Mouse (Mus musculus): Measurements from ENCODE around the gene Thy1. TPM values are rescaled to one million over a fixed set of nuclear protein-coding genes. Genes with fewer than 3 reads are reported as not detected.

Thy1 gene
- polyA plus RNA-seq (2016; fragmentation: Nextera tagmentation; extraction: Ambion mirVana): not detected in 2 replicates

- Histone ChIP-seq H3K9me3 (no peaks in the 10 kb centered on the region), H3K4me1 (peaks cover 20% of the 10 kb centered on the region), H3K36me3 (replicated peaks) (no peaks in the 10 kb centered on the region), H3K4me3 (peak within 1 kb of the TSS; percentile 49), H3K27me3 (ENCODE audit: poor library complexity, severe bottlenecking) (peaks cover 63% of the 10 kb centered on the region), H3K27ac (no peak within 1 kb of the TSS)
- WGBS: under 1% methylated on average over 30 of the region's 30 CpGs
- DNase-seq (ENCODE audit: extremely low spot score, low spot score): no peak
Observed at GRCm38 (mm10) chr9:44042836-44043707, at the start of gene Thy1. Gene Thy1, plus strand, starts transcription at chr9:44043384.

DNA sequence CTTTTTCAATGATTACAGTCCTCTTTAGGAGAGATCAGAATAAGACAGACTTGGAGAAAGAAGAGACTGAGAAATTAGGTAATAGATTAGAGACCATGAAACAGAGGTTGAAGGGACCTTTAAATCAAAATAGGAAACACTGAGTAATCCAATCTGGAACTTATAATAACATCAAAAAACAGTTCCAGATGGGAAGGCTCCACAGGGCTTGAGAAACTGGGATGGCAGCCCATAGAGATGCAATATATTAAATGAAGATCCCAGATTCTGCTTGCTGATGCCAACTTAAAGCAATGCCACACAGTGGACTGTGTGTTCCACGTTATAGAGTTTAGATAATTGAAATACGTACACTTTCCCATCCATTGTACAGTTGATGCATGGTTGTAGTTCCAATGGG lies 45.5 kb upstream of the Thy1 start:
- Histone ChIP-seq H3K4me3 (no peak overlapping the region), H3K36me3 (replicated peaks) (no peaks in the 10 kb centered on the region), H3K27me3 (ENCODE audit: poor library complexity, severe bottlenecking) (no peaks in the 10 kb centered on the region), H3K4me1 (peaks cover 21% of the 10 kb centered on the region), H3K27ac (no peak overlapping the region), H3K9me3 (no peaks in the 10 kb centered on the region)
- no peak for DNase-seq (ENCODE audit: extremely low spot score, low spot score)
- 84% methylated on average over 2 of the region's 2 CpGs for WGBS

DNA sequence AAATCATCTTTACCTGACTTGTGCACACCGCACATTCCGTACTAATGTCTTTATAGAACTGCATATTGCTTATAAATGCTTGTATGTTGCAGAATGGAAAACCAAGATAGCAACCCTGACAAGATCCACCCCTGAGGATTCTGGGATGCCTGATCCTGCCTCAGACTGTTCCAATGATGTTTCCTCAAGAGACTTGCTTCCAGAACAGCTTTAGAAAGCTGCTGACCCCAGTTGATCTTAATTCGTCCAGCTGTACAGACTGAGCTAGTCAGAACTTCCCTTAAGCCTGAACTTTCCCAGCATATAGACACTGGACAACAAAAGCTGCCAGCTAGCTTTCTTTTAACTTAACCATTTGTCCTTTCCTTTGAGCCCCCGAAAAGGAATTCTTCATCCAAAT lies 44.3 kb upstream of the Thy1 start:
- H3K27me3 ChIP-seq (ENCODE audit: poor library complexity, severe bottlenecking): no peaks in the 10 kb centered on the region
- peaks cover 10% of the 10 kb centered on the region for H3K4me1 ChIP-seq
- no peak overlapping the region for H3K4me3 ChIP-seq
- 73% methylated on average over 4 of the region's 4 CpGs for WGBS
- H3K36me3 ChIP-seq (replicated peaks): no peaks in the 10 kb centered on the region
- no peaks in the 10 kb centered on the region for H3K9me3 ChIP-seq
- no peak for DNase-seq (ENCODE audit: extremely low spot score, low spot score)
- H3K27ac ChIP-seq: no peak overlapping the region

- Histone ChIP-seq H3K36me3 (replicated peaks) (no peaks in the 10 kb centered on the region), H3K4me1 (no peaks in the 10 kb centered on the region), H3K27ac (no peak overlapping the region), H3K4me3 (no peak overlapping the region), H3K27me3 (ENCODE audit: poor library complexity, severe bottlenecking) (no peaks in the 10 kb centered on the region), H3K9me3 (no peaks in the 10 kb centered on the region)
- no peak for DNase-seq (ENCODE audit: extremely low spot score, low spot score)
- WGBS: 72% methylated on average over 3 of the region's 3 CpGs
Observed at GRCm38 (mm10) chr9:44004362-44004761, 38.8 kb upstream of the Thy1 start.

GRCm38 (mm10) chr9:44005305-44005704 lies 37.9 kb upstream of the Thy1 start:
- Histone ChIP-seq H3K4me3 (no peak overlapping the region), H3K27me3 (ENCODE audit: poor library complexity, severe bottlenecking) (no peaks in the 10 kb centered on the region), H3K9me3 (no peaks in the 10 kb centered on the region), H3K27ac (no peak overlapping the region), H3K4me1 (no peaks in the 10 kb centered on the region), H3K36me3 (replicated peaks) (no peaks in the 10 kb centered on the region)
- WGBS: 82% methylated on average over 3 of the region's 3 CpGs
- no peak for DNase-seq (ENCODE audit: extremely low spot score, low spot score)

- Histone ChIP-seq H3K36me3 (replicated peaks) (no peaks in the 10 kb centered on the region), H3K4me1 (no peaks in the 10 kb centered on the region), H3K27ac (no peak overlapping the region), H3K4me3 (no peak overlapping the region), H3K9me3 (no peaks in the 10 kb centered on the region), H3K27me3 (ENCODE audit: poor library complexity, severe bottlenecking) (no peaks in the 10 kb centered on the region)
- WGBS: 75% methylated on average over 2 of the region's 2 CpGs
- DNase-seq (ENCODE audit: extremely low spot score, low spot score): no peak
Observed at GRCm38 (mm10) chr9:44007323-44007722, 35.9 kb upstream of the Thy1 start.

- no peak overlapping the region for H3K27ac ChIP-seq
- WGBS: 81% methylated on average over 3 of the region's 3 CpGs
- no peaks in the 10 kb centered on the region for H3K9me3 ChIP-seq
- no peak for DNase-seq (ENCODE audit: extremely low spot score, low spot score)
- 0 out of 2 replicates have a peak, but pooled peaks cover 2% of the 10 kb centered on the region for H3K4me1 ChIP-seq
- no peaks in the 10 kb centered on the region for H3K36me3 ChIP-seq (replicated peaks)
- no peaks in the 10 kb centered on the region for H3K27me3 ChIP-seq (ENCODE audit: poor library complexity, severe bottlenecking)
- no peak overlapping the region for H3K4me3 ChIP-seq
Observed at GRCm38 (mm10) chr9:44007991-44008390, 35.2 kb upstream of the Thy1 start.

GRCm38 (mm10) chr9:44010900-44011299 lies 32.3 kb upstream of the Thy1 start:
- 92% methylated on average over 3 of the region's 3 CpGs for WGBS
- no peak overlapping the region for H3K4me3 ChIP-seq
- H3K36me3 ChIP-seq (replicated peaks): no peaks in the 10 kb centered on the region
- H3K27me3 ChIP-seq (ENCODE audit: poor library complexity, severe bottlenecking): no peaks in the 10 kb centered on the region
- H3K4me1 ChIP-seq: 0 out of 2 replicates have a peak, but pooled peaks cover 4% of the 10 kb centered on the region
- no peaks in the 10 kb centered on the region for H3K9me3 ChIP-seq
- DNase-seq (ENCODE audit: extremely low spot score, low spot score): no peak
- no peak overlapping the region for H3K27ac ChIP-seq

DNA sequence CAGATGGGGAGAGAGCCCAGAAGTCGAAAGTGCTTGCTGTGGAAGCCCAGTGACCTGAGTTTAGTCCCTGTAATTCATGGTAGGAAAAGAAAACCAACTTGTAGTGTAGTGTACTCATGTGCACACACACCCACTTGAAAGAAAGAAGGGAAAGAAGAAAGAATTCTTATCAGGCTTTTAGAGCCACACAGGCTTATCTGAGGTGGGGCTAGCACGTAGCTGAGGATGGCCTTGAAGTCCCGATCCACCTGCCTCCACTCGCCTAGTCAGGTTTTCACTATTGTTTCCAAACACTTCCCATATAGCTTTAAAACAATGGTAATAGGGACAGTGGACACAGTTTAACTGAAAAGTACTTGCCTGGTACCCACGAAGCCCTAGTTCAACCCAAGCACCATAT lies 31.5 kb upstream of the Thy1 start:
- WGBS: 91% methylated on average over 5 of the region's 5 CpGs
- no peak overlapping the region for H3K27ac ChIP-seq
- H3K27me3 ChIP-seq (ENCODE audit: poor library complexity, severe bottlenecking): no peaks in the 10 kb centered on the region
- H3K36me3 ChIP-seq (replicated peaks): no peaks in the 10 kb centered on the region
- H3K9me3 ChIP-seq: no peaks in the 10 kb centered on the region
- DNase-seq (ENCODE audit: extremely low spot score, low spot score): no peak
- 0 out of 2 replicates have a peak, but pooled peaks cover 4% of the 10 kb centered on the region for H3K4me1 ChIP-seq
- H3K4me3 ChIP-seq: no peak overlapping the region

GRCm38 (mm10) chr9:44012164-44012563 lies 31.0 kb upstream of the Thy1 start:
- 75% methylated on average over 6 of the region's 6 CpGs for WGBS
- Histone ChIP-seq H3K4me1 (0 out of 2 replicates have a peak, but pooled peaks cover 4% of the 10 kb centered on the region), H3K9me3 (no peaks in the 10 kb centered on the region), H3K27ac (no peak overlapping the region), H3K27me3 (ENCODE audit: poor library complexity, severe bottlenecking) (no peaks in the 10 kb centered on the region), H3K4me3 (no peak overlapping the region), H3K36me3 (replicated peaks) (no peaks in the 10 kb centered on the region)
- DNase-seq (ENCODE audit: extremely low spot score, low spot score): no peak

DNA sequence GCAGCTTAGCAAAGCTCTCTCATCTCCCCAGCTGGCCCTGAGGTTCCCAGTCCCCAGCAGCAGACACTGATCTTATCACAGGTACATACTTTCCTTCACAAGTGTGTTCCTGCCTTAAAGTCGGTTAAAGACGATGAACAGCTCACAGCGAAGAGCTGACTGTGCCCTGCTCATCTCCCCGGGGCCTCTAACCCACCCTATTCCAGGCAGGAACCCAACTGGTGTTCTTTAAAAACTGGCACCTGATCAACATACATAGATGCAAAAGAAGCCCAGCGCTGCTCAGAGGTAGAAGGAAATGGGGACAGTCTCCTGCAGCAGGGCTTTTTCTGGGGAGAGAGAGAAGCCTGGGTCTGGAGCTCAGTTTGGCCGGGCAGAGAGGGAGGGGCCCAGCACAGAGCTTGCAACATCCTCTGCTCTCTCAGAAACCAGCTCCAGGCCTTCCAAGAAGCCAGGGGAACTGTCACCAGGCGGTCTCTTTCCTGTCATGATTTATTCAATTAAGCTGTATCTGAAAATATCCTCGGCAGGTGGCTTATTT lies 30.4 kb upstream of the Thy1 start:
- no peak overlapping the region for H3K27ac ChIP-seq
- 0 out of 2 replicates have a peak, but pooled peaks cover 4% of the 10 kb centered on the region for H3K4me1 ChIP-seq
- no peaks in the 10 kb centered on the region for H3K27me3 ChIP-seq (ENCODE audit: poor library complexity, severe bottlenecking)
- H3K4me3 ChIP-seq: no peak overlapping the region
- DNase-seq (ENCODE audit: extremely low spot score, low spot score): no peak
- no peaks in the 10 kb centered on the region for H3K9me3 ChIP-seq
- H3K36me3 ChIP-seq (replicated peaks): no peaks in the 10 kb centered on the region
- WGBS: 66% methylated on average over 8 of the region's 8 CpGs

- Histone ChIP-seq H3K4me3 (no peak overlapping the region), H3K27ac (no peak overlapping the region), H3K4me1 (0 out of 2 replicates have a peak, but pooled peaks cover 4% of the 10 kb centered on the region), H3K9me3 (no peaks in the 10 kb centered on the region), H3K27me3 (ENCODE audit: poor library complexity, severe bottlenecking) (no peaks in the 10 kb centered on the region), H3K36me3 (replicated peaks) (no peaks in the 10 kb centered on the region)
- DNase-seq (ENCODE audit: extremely low spot score, low spot score): no peak
- 86% methylated on average over 6 of the region's 6 CpGs for WGBS
Observed at GRCm38 (mm10) chr9:44013781-44014180, 29.4 kb upstream of the Thy1 start.

- Histone ChIP-seq H3K4me3 (no peak overlapping the region), H3K4me1 (0 out of 2 replicates have a peak, but pooled peaks cover 4% of the 10 kb centered on the region), H3K27ac (no peak overlapping the region), H3K9me3 (no peaks in the 10 kb centered on the region), H3K36me3 (replicated peaks) (no peaks in the 10 kb centered on the region), H3K27me3 (ENCODE audit: poor library complexity, severe bottlenecking) (no peaks in the 10 kb centered on the region)
- no peak for DNase-seq (ENCODE audit: extremely low spot score, low spot score)
- WGBS: 88% methylated on average over 5 of the region's 5 CpGs
Observed at GRCm38 (mm10) chr9:44016304-44016703, 26.9 kb upstream of the Thy1 start.

All from forebrain, embryonic 10.5 days (tissue).